In genomic region chr11:103201664-103202063, GRCm38 (mm10) we compare ENCODE assay signal across 9 mouse cellular contexts. TPM values are rescaled to one million over a fixed set of nuclear protein-coding genes. Genes with fewer than 3 reads are reported as not detected.
DNase-seq lines count a peak whose midpoint lies in the region; ATAC-seq and TF ChIP-seq lines count a peak whose summit lies in the region.
"Had no signal": no experiment of that assay in that cellular context is flagged by ENCODE, and none has a peak within 500 bp of the region (broad histone marks: within the 10 kb centered on the region; RNA-seq: fewer than 3 reads in every experiment).

No protein-coding gene starts in this region.

- peaks cover 25% of the 10 kb centered on the region for H3K4me1 ChIP-seq in heart, embryonic 15.5 days (replicated peaks)
- peaks cover 24% of the 10 kb centered on the region for H3K4me1 ChIP-seq in hindbrain, postnatal 0 days (ENCODE audit: insufficient read depth, low read length)
- 0 out of 2 replicates have a peak, but pooled peaks cover 2% of the 10 kb centered on the region for H3K4me1 ChIP-seq in stomach, postnatal 0 days (replicated peaks; ENCODE audit: control insufficient read depth, insufficient read depth)

- peak overlapping the region; percentile 27; the same call in 1 of the 2 replicates for H3K27ac ChIP-seq in heart, embryonic 15.5 days
- no peak overlapping the region for H3K27ac ChIP-seq in hindbrain, postnatal 0 days
- H3K27ac ChIP-seq in stomach, postnatal 0 days (replicated peaks): no peak overlapping the region

- no peak for DNase-seq in heart, adult 9 months (ENCODE audit: low spot score in 2 of 2)
- peak; percentile 34 for DNase-seq in 416B (ENCODE audit: low read depth)
- peak; percentile 76 to 84 for DNase-seq in cerebellum, postnatal 10 days
- DNase-seq in hindbrain, postnatal 0 days (ENCODE audit: low spot score): peak; percentile 77
- peak; percentile 83 for DNase-seq in left cerebral cortex, postnatal 4 days
- DNase-seq in stomach, postnatal 0 days (ENCODE audit: low spot score): peak; percentile 52
- no peak for DNase-seq in thymus, postnatal 25 days

- WGBS in heart, embryonic 15.5 days: 16% methylated on average over 6 of the region's 6 CpGs
- WGBS in hindbrain, postnatal 0 days: 13% methylated on average over 6 of the region's 6 CpGs
- WGBS in stomach, postnatal 0 days: 20% methylated on average over 6 of the region's 6 CpGs

- intact Hi-C loops in left cerebral cortex, postnatal 4 days (cut with DNase I): no loop called here

- peak; percentile 38 for TF ChIP-seq CTCF in hindbrain, postnatal 0 days (IDR thresholded peaks at IDR 0.05; ENCODE audit: low read depth)
- peak; percentile 37 for TF ChIP-seq CTCF in stomach, postnatal 0 days (IDR thresholded peaks at IDR 0.05; ENCODE audit: low read depth)

- peaks cover 45% of the 10 kb centered on the region for H3K27me3 ChIP-seq in heart, embryonic 15.5 days
- H3K27me3 ChIP-seq in hindbrain, postnatal 0 days (ENCODE audit: insufficient read depth, low read length): 0 out of 2 replicates have a peak, but pooled peaks cover 4% of the 10 kb centered on the region
- no peaks in the 10 kb centered on the region for H3K27me3 ChIP-seq in stomach, postnatal 0 days (ENCODE audit: control insufficient read depth, insufficient read depth, low read length)

- no peak for TF ChIP-seq EP300 in stomach, postnatal 0 days (optimal IDR thresholded peaks at IDR 0.05)

- no peak overlapping the region for H3K4me2 ChIP-seq in heart, embryonic 15.5 days
- H3K4me2 ChIP-seq in hindbrain, postnatal 0 days (ENCODE audit: low read depth, low read length): no peak overlapping the region
- H3K4me2 ChIP-seq in stomach, postnatal 0 days (replicated peaks; ENCODE audit: low read depth): no peak overlapping the region

- H3K9ac ChIP-seq in heart, embryonic 15.5 days: no peak overlapping the region
- no peak overlapping the region for H3K9ac ChIP-seq in hindbrain, postnatal 0 days (replicated peaks; ENCODE audit: low read length)
- no peak overlapping the region for H3K9ac ChIP-seq in stomach, postnatal 0 days (ENCODE audit: low read length)

- no peak overlapping the region for H3K4me3 ChIP-seq in heart, embryonic 15.5 days
- H3K4me3 ChIP-seq in hindbrain, postnatal 0 days (ENCODE audit: low read length): no peak overlapping the region
- no peak overlapping the region for H3K4me3 ChIP-seq in stomach, postnatal 0 days (ENCODE audit: low read depth, low read length)

- ATAC-seq in heart, embryonic 15.5 days (replicated peaks; ENCODE audit: insufficient number of reproducible peaks, insufficient read depth, low FRiP score, low read depth): peak; percentile 65; the same call in 1 of the 2 replicates
- ATAC-seq in hindbrain, postnatal 0 days: peak; percentile 52; the same call in 1 of the 2 replicates
- ATAC-seq in stomach, postnatal 0 days (ENCODE audit: low FRiP score, low TSS enrichment): peak; percentile 19; the same call in 1 of the 2 replicates

- H3K36me3 ChIP-seq in heart, embryonic 15.5 days: no peaks in the 10 kb centered on the region
- H3K36me3 ChIP-seq in hindbrain, postnatal 0 days (ENCODE audit: insufficient read depth, low read length): no peaks in the 10 kb centered on the region
- no peaks in the 10 kb centered on the region for H3K36me3 ChIP-seq in stomach, postnatal 0 days (ENCODE audit: control insufficient read depth, insufficient read depth, low read length)

- no peaks in the 10 kb centered on the region for H3K9me3 ChIP-seq in heart, embryonic 15.5 days (replicated peaks)
- H3K9me3 ChIP-seq in hindbrain, postnatal 0 days (ENCODE audit: low read length): no peaks in the 10 kb centered on the region
- H3K9me3 ChIP-seq in stomach, postnatal 0 days (ENCODE audit: control insufficient read depth, low read length): no peaks in the 10 kb centered on the region

RNA-seq across cellular contexts. Expression of gene 1700023F06Rik, which starts 6.7 kb away (rescaled TPM):
- 0.18 and 0.37 TPM in 2 replicates for polyA plus RNA-seq in heart, embryonic 15.5 days (2015; fragmentation: Nextera tagmentation; extraction: Ambion mirVana)
- not detected in 2 replicates for total RNA-seq in hindbrain, postnatal 0 days (2014; rRNA removed)
- polyA plus RNA-seq in hindbrain, postnatal 0 days (2015; fragmentation: Nextera tagmentation; extraction: Ambion mirVana): 3.7 and 4.7 TPM in 2 replicates
- 1 to 10 TPM; 1.5 to 2.0 TPM for total RNA-seq in left cerebral cortex, postnatal 4 days (2021)
- polyA plus RNA-seq in stomach, postnatal 0 days (2015; fragmentation: Nextera tagmentation; extraction: Ambion mirVana): 1.0 and 1.7 TPM in 2 replicates
- total RNA-seq: ES-E14 had no signal

RNA-seq across cellular contexts. Expression of gene Spata32, which starts 16.6 kb away (rescaled TPM):
- not detected in 2 replicates for polyA plus RNA-seq in heart, embryonic 15.5 days (2015; fragmentation: Nextera tagmentation; extraction: Ambion mirVana)
- total RNA-seq in hindbrain, postnatal 0 days (2014; rRNA removed): 1.4 and 1.5 TPM in 2 replicates
- polyA plus RNA-seq in hindbrain, postnatal 0 days (2015; fragmentation: Nextera tagmentation; extraction: Ambion mirVana): 1.6 TPM in 2 replicates
- 1 to 10 TPM; 1.4 to 2.0 TPM for total RNA-seq in left cerebral cortex, postnatal 4 days (2021)
- polyA plus RNA-seq in stomach, postnatal 0 days (2015; fragmentation: Nextera tagmentation; extraction: Ambion mirVana): not detected in 2 replicates
- total RNA-seq: ES-E14 had no signal

RNA-seq across cellular contexts. Expression of gene Fmnl1, which starts 30.8 kb away (rescaled TPM):
- polyA plus RNA-seq in heart, embryonic 15.5 days (2015; fragmentation: Nextera tagmentation; extraction: Ambion mirVana): 1.5 and 4.6 TPM in 2 replicates
- total RNA-seq in hindbrain, postnatal 0 days (2014; rRNA removed): 12.8 and 15.5 TPM in 2 replicates
- polyA plus RNA-seq in hindbrain, postnatal 0 days (2015; fragmentation: Nextera tagmentation; extraction: Ambion mirVana): 6.4 and 6.9 TPM in 2 replicates
- 10 to 100 TPM; 34.8 to 39.1 TPM for total RNA-seq in left cerebral cortex, postnatal 4 days (2021)
- polyA plus RNA-seq in stomach, postnatal 0 days (2015; fragmentation: Nextera tagmentation; extraction: Ambion mirVana): 0.86 and 1.1 TPM in 2 replicates

Comparison
In these comparisons a context has a peak if more than half of its experiments do, and no peak if none do; other contexts are left out.
1. DNase-seq: peak in 416B (single experiment), cerebellum, postnatal 10 days (2 of 2), hindbrain, postnatal 0 days (single experiment), left cerebral cortex, postnatal 4 days (single experiment) and stomach, postnatal 0 days (single experiment); none in heart, adult 9 months (0 of 2) and thymus, postnatal 25 days (single experiment).
2. Peak in every context shown above with its lines, with median percentiles within 50 percentile points of each other: ATAC-seq.